Mouse (Mus musculus): Measurements from ENCODE around the gene F2rl1.
A peak's percentile ranks its signal among the peaks of the same experiment; 100 is the strongest.
"Not testable (repeated sequence)": the region's sequence is repeated elsewhere in the genome, so short reads cannot be mapped to it uniquely, and the experiment has no call there.

F2rl1 gene

DNA sequence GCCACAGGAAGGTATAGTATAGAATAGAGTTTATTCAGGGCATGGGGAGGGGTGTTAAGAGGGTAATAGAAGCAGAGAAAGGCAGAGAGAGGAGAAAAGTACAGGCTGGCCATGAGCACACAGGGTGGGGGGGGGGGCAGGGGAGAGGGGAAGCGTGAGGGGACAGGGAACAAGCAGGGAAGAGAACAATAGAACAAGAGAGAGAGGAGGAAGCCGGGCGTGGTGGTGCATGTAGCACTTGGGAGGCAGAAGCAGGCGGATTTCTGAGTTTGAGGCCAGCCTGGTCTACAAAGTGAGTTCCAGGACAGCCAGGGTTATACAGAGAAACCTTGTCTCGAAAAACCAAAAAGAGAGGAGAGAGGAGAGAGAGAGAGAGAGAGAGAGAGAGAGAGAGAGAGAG, 8.1 kb upstream of the F2rl1 start:
- DNase-seq = not testable (repeated sequence)

- peak; percentile 55 for DNase-seq
Measured at GRCm38 (mm10) chr13:95531273-95532045, 6.4 kb upstream of the F2rl1 start.

- DNase-seq = no peak
Measured at GRCm38 (mm10) chr13:95529246-95529645, 4.2 kb upstream of the F2rl1 start.

GRCm38 (mm10) chr13:95524424-95524673, 678 bp downstream of the F2rl1 start:
- DNase-seq = no peak

GRCm38 (mm10) chr13:95523659-95524423, 1.2 kb downstream of the F2rl1 start:
- DNase-seq = peak; percentile 81

DNA sequence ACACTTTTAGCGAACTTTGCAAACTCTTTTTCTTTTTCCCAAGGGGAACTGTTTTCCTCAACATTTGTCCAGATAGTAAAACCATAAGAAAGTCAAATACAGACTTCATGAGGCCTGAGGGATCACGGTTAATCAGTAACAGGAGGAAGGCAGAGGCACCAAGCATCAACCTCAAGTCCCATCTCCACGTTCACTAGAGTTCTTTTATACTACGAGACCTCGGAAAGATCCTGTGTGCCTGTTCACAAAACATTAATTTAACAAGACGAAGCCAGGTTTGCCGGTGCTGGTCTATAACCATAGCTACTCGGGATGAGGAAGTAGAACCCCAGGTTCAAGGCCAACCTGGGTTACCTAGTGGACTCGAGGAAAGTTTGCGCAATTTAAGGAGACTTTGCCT, 2.9 kb downstream of the F2rl1 start:
- no peak for DNase-seq

GRCm38 (mm10) chr13:95521029-95521428, 4.0 kb downstream of the F2rl1 start:
- DNase-seq = no peak

DNA sequence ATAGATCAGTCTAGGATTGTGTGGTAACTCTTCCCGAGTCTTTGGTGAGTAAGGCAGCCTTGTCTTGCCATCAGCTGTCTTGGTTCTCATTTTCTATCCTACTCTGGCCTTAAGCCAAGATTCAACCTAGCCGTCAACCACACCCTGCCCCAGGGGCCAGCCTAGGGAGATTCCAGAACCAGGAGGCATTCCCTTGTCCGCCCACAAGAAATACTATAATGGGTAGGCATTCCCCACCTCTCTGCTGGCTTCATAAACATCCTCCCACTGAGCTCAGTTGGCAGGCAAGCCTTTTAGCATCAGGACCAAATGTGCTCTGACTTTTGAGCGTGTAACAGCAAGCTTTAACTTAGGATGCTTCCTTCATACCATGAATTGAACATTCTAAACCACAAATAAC, 10.3 kb downstream of the F2rl1 start:
- no peak for DNase-seq

DNA sequence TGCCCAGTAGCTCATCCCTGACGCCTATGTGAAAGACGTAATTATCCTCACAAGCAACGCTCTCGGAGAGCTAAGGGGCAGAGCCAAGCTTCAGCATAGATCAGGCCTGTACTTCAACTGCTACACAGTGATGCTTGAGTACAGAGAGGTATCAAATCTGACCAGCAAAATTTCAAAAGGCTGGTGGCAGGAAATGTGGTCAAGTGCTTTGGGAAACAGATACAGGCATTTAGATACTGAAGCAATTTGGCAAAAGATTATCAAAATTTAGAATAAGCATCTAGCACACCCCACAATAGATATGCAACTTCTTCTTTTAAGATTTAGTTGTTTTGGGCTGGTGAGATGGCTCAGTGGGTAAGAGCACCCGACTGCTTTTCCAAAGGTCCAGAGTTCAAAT, 15.0 kb downstream of the F2rl1 start:
- no peak for DNase-seq

DNA sequence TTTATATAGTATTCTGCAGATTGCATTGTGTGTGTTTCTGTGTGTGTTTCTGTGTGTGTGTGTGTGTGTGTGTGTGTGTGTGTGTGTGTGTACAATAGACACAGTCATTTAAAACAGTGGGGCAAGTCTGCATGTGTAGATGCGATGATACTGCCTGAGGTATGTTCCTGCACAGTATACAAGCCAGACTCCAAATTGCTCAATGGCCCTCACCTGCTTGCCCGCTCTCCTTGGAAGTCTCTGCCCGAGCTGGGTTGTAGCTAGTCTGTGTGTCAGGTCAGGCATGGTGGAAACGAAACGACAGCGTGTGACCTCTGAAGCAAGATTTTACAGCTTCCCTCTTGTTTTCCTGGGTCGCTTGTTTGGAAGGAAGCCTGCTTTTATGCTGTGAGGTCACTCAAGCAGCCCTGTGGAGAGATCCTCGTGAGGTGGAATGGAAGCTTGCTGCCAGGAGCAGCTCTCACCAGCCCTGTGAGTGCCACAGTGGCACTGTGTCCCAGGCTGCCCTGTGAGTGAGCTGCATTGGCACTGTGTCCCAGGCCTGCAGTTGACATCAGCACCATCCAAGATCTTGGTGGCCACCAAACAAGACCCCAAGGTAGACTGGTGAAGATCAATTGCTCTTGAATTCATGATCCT, 21.6 kb downstream of the F2rl1 start:
- no peak for DNase-seq

DNA sequence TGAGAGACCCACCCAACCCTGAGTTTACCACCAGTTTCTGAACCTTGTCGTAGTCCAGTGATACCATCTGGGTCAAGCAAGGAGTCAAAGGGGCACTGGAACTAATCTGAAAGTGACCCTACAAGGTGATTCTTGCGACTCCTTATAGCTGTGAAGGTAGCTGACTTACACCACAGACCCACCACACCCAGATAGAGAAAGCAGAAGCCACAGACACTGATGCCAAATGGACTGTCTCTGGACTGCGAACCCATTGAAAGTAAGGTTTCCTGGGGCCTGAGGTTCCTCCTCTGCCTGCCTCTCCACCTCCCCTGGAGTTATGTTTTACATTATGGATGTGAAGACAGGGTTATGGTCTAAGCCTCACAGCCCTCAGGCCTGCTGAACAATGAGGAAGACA, 28.4 kb downstream of the F2rl1 start:
- no peak for DNase-seq

DNA sequence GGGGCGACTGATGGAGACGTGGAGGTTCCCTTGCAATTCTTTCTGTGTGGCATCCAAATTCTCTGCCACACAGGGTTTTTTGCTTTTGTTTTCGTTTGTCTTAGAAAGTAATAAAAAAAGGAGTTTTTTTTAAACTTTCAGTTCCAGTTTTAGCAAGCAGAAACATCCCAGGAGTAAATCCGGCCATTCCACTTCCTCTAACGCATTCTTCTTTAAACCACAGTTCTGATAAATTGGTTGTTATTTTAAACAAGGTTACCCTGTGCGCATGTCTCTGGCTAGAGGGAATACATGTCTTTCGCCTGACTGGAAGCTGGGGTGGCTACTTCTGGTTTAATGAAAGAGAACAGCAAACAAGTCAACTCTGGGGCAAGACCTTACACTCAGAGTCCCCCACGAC, 30.2 kb downstream of the F2rl1 start:
- no peak for DNase-seq

- no peak for DNase-seq
Measured at GRCm38 (mm10) chr13:95493296-95493695, 31.7 kb downstream of the F2rl1 start.

GRCm38 (mm10) chr13:95491327-95491726, 33.7 kb downstream of the F2rl1 start:
- no peak for DNase-seq

- DNase-seq = no peak
Measured at GRCm38 (mm10) chr13:95484664-95485063, 40.4 kb downstream of the F2rl1 start.

DNA sequence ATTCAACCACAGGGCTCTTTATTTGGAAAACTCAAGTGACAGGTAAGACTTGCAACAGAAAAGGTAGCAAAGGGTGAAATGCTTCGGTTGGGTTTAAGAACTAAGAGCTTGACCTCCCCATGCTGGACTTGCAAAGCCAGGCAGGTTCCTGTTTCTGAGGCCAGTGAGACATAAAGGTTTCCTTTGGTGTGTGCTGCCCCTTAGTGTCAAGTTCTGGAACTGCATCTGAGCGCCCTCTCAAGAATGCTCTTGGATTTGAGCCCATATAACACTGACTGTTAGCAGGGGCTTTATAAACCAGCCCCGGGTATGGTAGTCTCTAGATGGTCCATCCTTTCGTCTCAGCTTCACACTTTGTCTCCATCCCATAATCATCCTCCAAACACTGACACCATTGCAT, 43.6 kb downstream of the F2rl1 start:
- peak; percentile 90 for DNase-seq

GRCm38 (mm10) chr13:95478671-95479413, 46.2 kb downstream of the F2rl1 start, which contains the start of gene S100z:
Gene S100z (minus strand): TSS chr13:95478721.
- no peak for DNase-seq

DNA sequence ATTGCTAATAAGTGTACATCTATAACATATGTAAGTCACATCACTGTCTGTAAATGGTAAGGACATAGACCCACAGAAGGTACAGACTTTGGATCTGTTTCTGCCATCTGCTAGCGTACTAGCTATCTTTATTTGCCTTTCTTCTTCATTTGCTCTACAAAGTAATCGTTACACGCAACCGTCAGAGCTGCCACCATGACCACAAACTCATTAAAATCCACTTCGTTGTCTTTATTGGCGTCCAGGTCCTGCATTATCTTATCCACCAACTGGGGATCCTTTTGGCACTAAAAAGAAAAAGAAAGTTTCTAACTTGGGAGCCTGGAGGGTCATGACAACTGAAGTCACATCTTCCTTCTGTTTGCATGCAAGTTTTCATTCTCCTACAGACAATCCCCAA, 47.9 kb downstream of the F2rl1 start:
- no peak for DNase-seq

- no peak for DNase-seq
Measured at GRCm38 (mm10) chr13:95475124-95475523, 49.9 kb downstream of the F2rl1 start.

GRCm38 (mm10) chr13:95474294-95474693, 50.7 kb downstream of the F2rl1 start:
- no peak for DNase-seq

- peak; percentile 43 for DNase-seq
Measured at GRCm38 (mm10) chr13:95470970-95471369, 54.1 kb downstream of the F2rl1 start.

Data from kidney, postnatal 10 days (tissue).